Mouse (Mus musculus) neural tube, embryonic 15.5 days (tissue): ENCODE results near the gene Gstt4. TPM values are rescaled to one million over a fixed set of nuclear protein-coding genes. Genes with fewer than 3 reads are reported as not detected.

Experiments
- polyA plus RNA-seq: library from polyadenylated mRNA; unstranded; fragments of >200 nt; fragmentation: Nextera tagmentation; extraction: Ambion mirVana; gene quantifications from 2 replicates; pipeline ENCODE4 v1.2.1, GENCODE M21; 2015

Gstt4 gene
- polyA plus RNA-seq, 1 experiment from 2014 or later = not detected

Other genes with a start within 250 kb of the Gstt4 start
- gene Ggt5, start 233.2 kb downstream of the Gstt4 start, polyA plus RNA-seq = 2.2 and 4.8 TPM in 2 replicates
- gene Susd2, start 178.5 kb downstream of the Gstt4 start, polyA plus RNA-seq = 16.0 and 16.9 TPM in 2 replicates
- gene Cabin1, start 58.2 kb downstream of the Gstt4 start, polyA plus RNA-seq = 32.9 and 35.8 TPM in 2 replicates
- gene Ddt, start 49.1 kb downstream of the Gstt4 start, polyA plus RNA-seq = 91.4 and 101 TPM in 2 replicates
- gene Gm20441, start 41.6 kb downstream of the Gstt4 start, polyA plus RNA-seq = 0.29 TPM in 1 of 2 replicates, not detected in the other
- 1.3 and 5.3 TPM in 2 replicates for gene Gstt3, start 41.1 kb downstream of the Gstt4 start, polyA plus RNA-seq
- 9.6 and 13.8 TPM in 2 replicates for gene Gstt1, start 24.0 kb downstream of the Gstt4 start, polyA plus RNA-seq
- 6.3 and 16.2 TPM in 2 replicates for gene Gstt2, start 14.9 kb upstream of the Gstt4 start, polyA plus RNA-seq
- gene Mif, start 37.7 kb upstream of the Gstt4 start, polyA plus RNA-seq = 1,840 and 1,880 TPM in 2 replicates
- 1.2 and 1.9 TPM in 2 replicates for gene Derl3, start 70.9 kb upstream of the Gstt4 start, polyA plus RNA-seq
- gene Smarcb1, start 99.1 kb upstream of the Gstt4 start, polyA plus RNA-seq = 229 and 243 TPM in 2 replicates
- gene Chchd10, start 110.6 kb upstream of the Gstt4 start, polyA plus RNA-seq = 166 and 190 TPM in 2 replicates
- 18.6 and 25.4 TPM in 2 replicates for gene Mmp11, start 114.0 kb upstream of the Gstt4 start, polyA plus RNA-seq
- gene Gm867, start 118.1 kb upstream of the Gstt4 start, polyA plus RNA-seq = 2.3 TPM in 2 replicates
- gene Vpreb3, start 120.5 kb upstream of the Gstt4 start, polyA plus RNA-seq = 1.0 and 1.4 TPM in 2 replicates
- 0.08 TPM in 1 of 2 replicates, not detected in the other for gene Gm5134, start 132.0 kb upstream of the Gstt4 start, polyA plus RNA-seq
- 10.3 and 15.3 TPM in 2 replicates for gene Zfp280b, start 210.1 kb upstream of the Gstt4 start, polyA plus RNA-seq